Mouse (Mus musculus) heart, postnatal 10 days (tissue): ENCODE data around the gene Psmd5. TPM values are rescaled to one million over a fixed set of nuclear protein-coding genes. Genes with fewer than 3 reads are reported as not detected.
"Not testable (repeated sequence)": the region's sequence is repeated elsewhere in the genome, so short reads cannot be mapped to it uniquely, and the experiment has no call there.

Experiments
- DNase-seq, 2 experiments: peaks; one replicate each; pipeline ENCODE4 v3.0.0; 2021
- intact Hi-C: fragments of 180-260 bp; cut with DNase I; formaldehyde crosslinking; loops from one replicate; pipeline ENCODE4 v1.15.1; 2025
- total RNA-seq, 2 experiments: library from RNA; stranded (reverse); gene quantifications; 2 replicates each; pipeline ENCODE4 v1.2.3; 2021

The Psmd5 gene
- total RNA-seq, 2 experiments from 2014 or later, result 15.7 to 18.6 TPM

GRCm38 (mm10) chr2:34830066-34830465 lies 44.7 kb downstream of the Psmd5 start:
- intact Hi-C loops, result not testable (repeated sequence)

GRCm38 (mm10) chr2:34828026-34828425 lies 46.7 kb downstream of the Psmd5 start:
- intact Hi-C loops, result no loop called here
- DNase-seq, result no peak

More at GRCm38 (mm10) chr2:34830066-34830465, 44.7 kb downstream of the Psmd5 start:
- not testable (repeated sequence) for DNase-seq

- intact Hi-C loops, result loop anchor here (2.0 kb wide), 1 partner anchor 43 kb away; no protein-coding TSS in a partner anchor
- DNase-seq, result no peak
These were observed 47.2 kb downstream of the Psmd5 start for GRCm38 (mm10) chr2:34827591-34827990.

- intact Hi-C loops, result loop anchor here (2.0 kb wide), 1 partner anchor 44 kb away; no protein-coding TSS in a partner anchor
- DNase-seq, result no peak
These were observed 48.1 kb downstream of the Psmd5 start for GRCm38 (mm10) chr2:34826460-34827231.

- intact Hi-C loops, result loop anchor here (2.0 kb wide), 1 partner anchor 45 kb away; no protein-coding TSS in a partner anchor
- peak; percentile 94 to 95 for DNase-seq
These were observed 48.8 kb downstream of the Psmd5 start, which contains the start of gene Fbxw2 for GRCm38 (mm10) chr2:34825827-34826459. Gene Fbxw2 (minus strand): TSS chr2:34826311.

- intact Hi-C loops, result no loop called here
- DNase-seq, result no peak
These were observed 56.3 kb downstream of the Psmd5 start for GRCm38 (mm10) chr2:34818492-34818891.

- intact Hi-C loops, result not testable (repeated sequence)
These were observed 58.9 kb downstream of the Psmd5 start for GRCm38 (mm10) chr2:34815893-34816292.

GRCm38 (mm10) chr2:34812706-34813105 lies 62.1 kb downstream of the Psmd5 start:
- intact Hi-C loops, result no loop called here
- no peak for DNase-seq

More at GRCm38 (mm10) chr2:34815893-34816292, 58.9 kb downstream of the Psmd5 start:
- not testable (repeated sequence) for DNase-seq

GRCm38 (mm10) chr2:34810775-34811174 lies 64.0 kb downstream of the Psmd5 start:
- DNase-seq, result no peak
- intact Hi-C loops, result no loop called here

- no peak for DNase-seq
- intact Hi-C loops, result no loop called here
These were observed 65.2 kb downstream of the Psmd5 start for GRCm38 (mm10) chr2:34809568-34809967.

- intact Hi-C loops, result no loop called here
These were observed 66.7 kb downstream of the Psmd5 start for GRCm38 (mm10) chr2:34808057-34808456.

GRCm38 (mm10) chr2:34805364-34805950 lies 69.3 kb downstream of the Psmd5 start:
- intact Hi-C loops, result no loop called here
- DNase-seq, result no peak

More at GRCm38 (mm10) chr2:34808057-34808456, 66.7 kb downstream of the Psmd5 start:
- no peak for DNase-seq

GRCm38 (mm10) chr2:34804815-34805214 lies 70.0 kb downstream of the Psmd5 start:
- intact Hi-C loops, result no loop called here
- DNase-seq, result peak; percentile 32 to 41

- no peak for DNase-seq
- intact Hi-C loops, result no loop called here
These were observed 70.6 kb downstream of the Psmd5 start for GRCm38 (mm10) chr2:34804172-34804571.

- intact Hi-C loops, result no loop called here
- DNase-seq, result no peak
These were observed 71.0 kb downstream of the Psmd5 start for GRCm38 (mm10) chr2:34803746-34804145.

- intact Hi-C loops, result not testable (repeated sequence)
- peak; percentile 62 to 64 for DNase-seq
These were observed 72.1 kb downstream of the Psmd5 start for GRCm38 (mm10) chr2:34802565-34803245.

GRCm38 (mm10) chr2:34801516-34802482 lies 73.0 kb downstream of the Psmd5 start:
- peak; percentile 99 for DNase-seq
- intact Hi-C loops, result no loop called here

GRCm38 (mm10) chr2:34800371-34800770 lies 74.4 kb downstream of the Psmd5 start:
- no peak for DNase-seq
- intact Hi-C loops, result no loop called here
